In the genomic region with DNA sequence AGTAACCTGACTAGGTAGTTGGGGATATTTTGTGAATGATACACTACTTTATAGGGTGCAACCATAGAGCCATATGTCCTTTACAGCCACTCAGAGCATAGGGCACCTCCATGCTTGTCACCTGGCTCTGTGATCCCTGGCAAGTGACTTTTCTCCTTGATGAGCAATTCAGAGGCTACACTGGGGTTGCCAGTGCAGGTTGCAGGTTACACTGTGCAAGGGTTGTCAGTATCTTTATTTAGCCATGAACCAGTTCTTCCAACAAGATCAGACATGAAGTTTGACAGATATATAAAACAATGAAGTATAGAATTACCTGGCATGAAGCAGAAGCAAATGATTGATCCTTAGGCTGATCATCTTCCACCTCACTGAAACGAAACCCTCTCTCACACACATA, we compare ENCODE assay signal across 17 mouse cellular contexts. TPM values are rescaled to one million over a fixed set of nuclear protein-coding genes. Genes with fewer than 3 reads are reported as not detected.
"Had no signal": no experiment of that assay in that cellular context is flagged by ENCODE, and none has a peak within 500 bp of the region (broad histone marks: within the 10 kb centered on the region; RNA-seq: fewer than 3 reads in every experiment).

No protein-coding gene starts in this region.

- H3K9me3 ChIP-seq: lung, embryonic 15.5 days; megakaryocyte, embryonic 14.5 days; midbrain, embryonic 13.5 days; midbrain, embryonic 15.5 days; neural tube, embryonic 12.5 days had no signal

- H3K9ac ChIP-seq: lung, embryonic 15.5 days; midbrain, embryonic 13.5 days; midbrain, embryonic 15.5 days; neural tube, embryonic 12.5 days had no signal

- H3K4me2 ChIP-seq: lung, embryonic 15.5 days; midbrain, embryonic 11.5 days; midbrain, embryonic 13.5 days; midbrain, embryonic 15.5 days; neural tube, embryonic 12.5 days had no signal

- DNase-seq: lung, adult 2 months; lung, postnatal 14 days; lung, postnatal 36 days; right cerebral cortex, postnatal 14 days; spleen, adult 18-20 months; thymus, adult 18-20 months; thymus, postnatal 14 days; thymus, postnatal 36 days had no signal

- H3K4me3 ChIP-seq: lung, embryonic 15.5 days; megakaryocyte, embryonic 14.5 days; midbrain, embryonic 13.5 days; midbrain, embryonic 15.5 days; neural tube, embryonic 12.5 days had no signal

- H3K27ac ChIP-seq: lung, embryonic 15.5 days; macrophage; midbrain, embryonic 13.5 days; midbrain, embryonic 15.5 days; neural tube, embryonic 12.5 days had no signal

- ATAC-seq: lung, postnatal 0 days; midbrain, embryonic 13.5 days; midbrain, embryonic 15.5 days had no signal

- H3K36me3 ChIP-seq: lung, embryonic 15.5 days; midbrain, embryonic 13.5 days; midbrain, embryonic 15.5 days; neural tube, embryonic 12.5 days had no signal

- H3K4me1 ChIP-seq: midbrain, embryonic 13.5 days; midbrain, embryonic 15.5 days; neural tube, embryonic 12.5 days had no signal

- H3K27me3 ChIP-seq: lung, embryonic 15.5 days; midbrain, embryonic 13.5 days; midbrain, embryonic 15.5 days; neural tube, embryonic 12.5 days had no signal

RNA-seq across cellular contexts. Expression of a gene that starts 59.1 kb away (rescaled TPM):
- total RNA-seq: megakaryocyte progenitor cell, adult 5-6 weeks had no signal
